7 mouse cellular contexts compared by ENCODE assay signal in genomic region chr11:60250971-60251643, GRCm38 (mm10). TPM values are rescaled to one million over a fixed set of nuclear protein-coding genes. Genes with fewer than 3 reads are reported as not detected.
DNase-seq lines count a peak whose midpoint lies in the region; ATAC-seq lines count a peak whose summit lies in the region.

No protein-coding gene starts in this region.

- no peak overlapping the region for H3K27ac ChIP-seq in neural tube, embryonic 15.5 days (replicated peaks)
- peak overlapping the region; percentile 45 for H3K27ac ChIP-seq in lung, embryonic 15.5 days

- 57% methylated on average over 6 of the region's 6 CpGs for WGBS in neural tube, embryonic 15.5 days
- WGBS in lung, embryonic 15.5 days = 46% methylated on average over 6 of the region's 6 CpGs

- H3K9ac ChIP-seq in neural tube, embryonic 15.5 days (replicated peaks) = no peak overlapping the region
- no peak overlapping the region for H3K9ac ChIP-seq in lung, embryonic 15.5 days

- no peak overlapping the region for H3K4me2 ChIP-seq in neural tube, embryonic 15.5 days
- no peak overlapping the region for H3K4me2 ChIP-seq in lung, embryonic 15.5 days

- H3K27me3 ChIP-seq in neural tube, embryonic 15.5 days (replicated peaks) = no peaks in the 10 kb centered on the region
- H3K27me3 ChIP-seq in lung, embryonic 15.5 days = no peaks in the 10 kb centered on the region
- no peaks in the 10 kb centered on the region for H3K27me3 ChIP-seq in splenic B cell, adult 2 months (ENCODE audit: control insufficient read depth, insufficient read depth, low read length, poor library complexity, severe bottlenecking)

- DNase-seq in neural tube, embryonic 10.5 days (ENCODE audit: extremely low spot score, low spot score) = peak; percentile 56
- DNase-seq in adrenal gland, postnatal 10 days = peak; percentile 75
- DNase-seq in embryo, embryonic 9.5 days (ENCODE audit: extremely low spot score) = peak; percentile 67
- peak; percentile 38 for DNase-seq in kidney, adult 18-20 months
- DNase-seq in splenic B cell, adult 2 months (ENCODE audit: low read depth, low spot score) = peak; percentile 76

- H3K4me3 ChIP-seq in neural tube, embryonic 15.5 days (replicated peaks) = no peak overlapping the region
- H3K4me3 ChIP-seq in lung, embryonic 15.5 days = no peak overlapping the region

- no peaks in the 10 kb centered on the region for H3K9me3 ChIP-seq in neural tube, embryonic 15.5 days (replicated peaks)
- no peaks in the 10 kb centered on the region for H3K9me3 ChIP-seq in lung, embryonic 15.5 days

- peaks cover 22% of the 10 kb centered on the region for H3K4me1 ChIP-seq in neural tube, embryonic 15.5 days
- peaks cover 32% of the 10 kb centered on the region for H3K4me1 ChIP-seq in lung, embryonic 15.5 days

- H3K36me3 ChIP-seq in neural tube, embryonic 15.5 days = peaks cover 14% of the 10 kb centered on the region
- peaks cover 4% of the 10 kb centered on the region; the same call in 1 of the 2 replicates for H3K36me3 ChIP-seq in lung, embryonic 15.5 days
- H3K36me3 ChIP-seq in splenic B cell, adult 2 months (ENCODE audit: control insufficient read depth, insufficient read depth, low read length, poor library complexity, severe bottlenecking) = no peaks in the 10 kb centered on the region

- ATAC-seq in neural tube, embryonic 15.5 days (ENCODE audit: low FRiP score) = no peak
- ATAC-seq in lung, embryonic 15.5 days (ENCODE audit: borderline replicate concordance, extremely low read depth, low FRiP score, low TSS enrichment) = 0 out of 2 replicates have a peak, but pooled peaks have one; percentile 35

RNA-seq across cellular contexts. Expression of gene Srebf1, which starts 28.7 kb away (rescaled TPM):
- 44.2 and 50.0 TPM in 2 replicates for polyA plus RNA-seq in neural tube, embryonic 15.5 days (2015; fragmentation: Nextera tagmentation; extraction: Ambion mirVana)
- total RNA-seq in adrenal gland, postnatal 10 days (2021) = 100 to 1,000 TPM; 126 to 185 TPM
- polyA plus RNA-seq in lung, embryonic 15.5 days (2015; fragmentation: Nextera tagmentation; extraction: Ambion mirVana) = 74.3 and 76.8 TPM in 2 replicates
